Mouse (Mus musculus): Measurements from ENCODE around the gene Ptcd2. TPM values are rescaled to one million over a fixed set of nuclear protein-coding genes. Genes with fewer than 3 reads are reported as not detected.

Gene Ptcd2
- polyA plus RNA-seq, 1 experiment from 2014 or later = 65.1 TPM

- no peak for ATAC-seq (replicated peaks; ENCODE audit: insufficient number of reproducible peaks, low FRiP score, low TSS enrichment, low read depth)
Measured at GRCm38 (mm10) chr13:99382373-99382772, 37.9 kb upstream of the Ptcd2 start.

GRCm38 (mm10) chr13:99378223-99378622, 33.7 kb upstream of the Ptcd2 start:
- DNase-seq (ENCODE audit: low spot score) = no peak
- 97% methylated on average over 1 of the region's 1 CpGs for WGBS
- H3K9me3 ChIP-seq (replicated peaks; ENCODE audit: control insufficient read depth, low read length) = no peaks in the 10 kb centered on the region
- no peaks in the 10 kb centered on the region for H3K36me3 ChIP-seq (replicated peaks; ENCODE audit: control insufficient read depth, insufficient read depth, low read depth, low read length)
- H3K9ac ChIP-seq (replicated peaks; ENCODE audit: low read length) = no peak overlapping the region
- no peak overlapping the region for H3K4me3 ChIP-seq (ENCODE audit: low read depth, low read length)
- no peaks in the 10 kb centered on the region for H3K4me1 ChIP-seq (ENCODE audit: control insufficient read depth, insufficient read depth, low read length)
- no peaks in the 10 kb centered on the region for H3K27me3 ChIP-seq (ENCODE audit: control insufficient read depth, insufficient read depth, low read length)
- no peak overlapping the region for H3K27ac ChIP-seq (replicated peaks; ENCODE audit: low read depth, low read length)
- ATAC-seq (replicated peaks; ENCODE audit: insufficient number of reproducible peaks, low FRiP score, low TSS enrichment, low read depth) = no peak
- H3K4me2 ChIP-seq (ENCODE audit: low read depth, low read length) = no peak overlapping the region

More at GRCm38 (mm10) chr13:99382373-99382772, 37.9 kb upstream of the Ptcd2 start:
- Histone ChIP-seq H3K9me3 (replicated peaks; ENCODE audit: control insufficient read depth, low read length) (no peaks in the 10 kb centered on the region), H3K4me3 (ENCODE audit: low read depth, low read length) (no peak overlapping the region), H3K9ac (replicated peaks; ENCODE audit: low read length) (no peak overlapping the region), H3K4me1 (ENCODE audit: control insufficient read depth, insufficient read depth, low read length) (no peaks in the 10 kb centered on the region), H3K27me3 (ENCODE audit: control insufficient read depth, insufficient read depth, low read length) (no peaks in the 10 kb centered on the region), H3K36me3 (replicated peaks; ENCODE audit: control insufficient read depth, insufficient read depth, low read depth, low read length) (no peaks in the 10 kb centered on the region), H3K27ac (replicated peaks; ENCODE audit: low read depth, low read length) (no peak overlapping the region), H3K4me2 (ENCODE audit: low read depth, low read length) (no peak overlapping the region)
- whole genome bisulfite sequencing = 59% methylated on average over 6 of the region's 6 CpGs
- no peak for DNase-seq (ENCODE audit: low spot score)

GRCm38 (mm10) chr13:99377055-99377454, 32.5 kb upstream of the Ptcd2 start:
- Histone ChIP-seq H3K4me3 (ENCODE audit: low read depth, low read length) (no peak overlapping the region), H3K4me2 (ENCODE audit: low read depth, low read length) (no peak overlapping the region), H3K9me3 (replicated peaks; ENCODE audit: control insufficient read depth, low read length) (no peaks in the 10 kb centered on the region), H3K9ac (replicated peaks; ENCODE audit: low read length) (no peak overlapping the region), H3K36me3 (replicated peaks; ENCODE audit: control insufficient read depth, insufficient read depth, low read depth, low read length) (no peaks in the 10 kb centered on the region), H3K4me1 (ENCODE audit: control insufficient read depth, insufficient read depth, low read length) (no peaks in the 10 kb centered on the region), H3K27ac (replicated peaks; ENCODE audit: low read depth, low read length) (no peak overlapping the region), H3K27me3 (ENCODE audit: control insufficient read depth, insufficient read depth, low read length) (no peaks in the 10 kb centered on the region)
- DNase-seq (ENCODE audit: low spot score) = no peak
- 93% methylated on average over 6 of the region's 6 CpGs for WGBS
- ATAC-seq (replicated peaks; ENCODE audit: insufficient number of reproducible peaks, low FRiP score, low TSS enrichment, low read depth) = no peak

GRCm38 (mm10) chr13:99375550-99375949, 31.0 kb upstream of the Ptcd2 start:
- ATAC-seq (replicated peaks; ENCODE audit: insufficient number of reproducible peaks, low FRiP score, low TSS enrichment, low read depth) (no peak), DNase-seq (ENCODE audit: low spot score) (peak; percentile 93)
- H3K4me2 ChIP-seq (ENCODE audit: low read depth, low read length) = no peak overlapping the region
- H3K9me3 ChIP-seq (replicated peaks; ENCODE audit: control insufficient read depth, low read length) = no peaks in the 10 kb centered on the region
- H3K27ac ChIP-seq (replicated peaks; ENCODE audit: low read depth, low read length) = no peak overlapping the region
- no peaks in the 10 kb centered on the region for H3K4me1 ChIP-seq (ENCODE audit: control insufficient read depth, insufficient read depth, low read length)
- H3K9ac ChIP-seq (replicated peaks; ENCODE audit: low read length) = no peak overlapping the region
- H3K4me3 ChIP-seq (ENCODE audit: low read depth, low read length) = no peak overlapping the region
- WGBS = 44% methylated on average over 6 of the region's 6 CpGs
- H3K27me3 ChIP-seq (ENCODE audit: control insufficient read depth, insufficient read depth, low read length) = no peaks in the 10 kb centered on the region
- H3K36me3 ChIP-seq (replicated peaks; ENCODE audit: control insufficient read depth, insufficient read depth, low read depth, low read length) = no peaks in the 10 kb centered on the region

- H3K4me1 ChIP-seq (ENCODE audit: control insufficient read depth, insufficient read depth, low read length) = no peaks in the 10 kb centered on the region
- no peak overlapping the region for H3K4me2 ChIP-seq (ENCODE audit: low read depth, low read length)
- no peak overlapping the region for H3K4me3 ChIP-seq (ENCODE audit: low read depth, low read length)
- peak; percentile 49 for DNase-seq (ENCODE audit: low spot score)
- WGBS = 30% methylated on average over 4 of the region's 4 CpGs
- ATAC-seq (replicated peaks; ENCODE audit: insufficient number of reproducible peaks, low FRiP score, low TSS enrichment, low read depth) = no peak
- H3K36me3 ChIP-seq (replicated peaks; ENCODE audit: control insufficient read depth, insufficient read depth, low read depth, low read length) = no peaks in the 10 kb centered on the region
- no peak overlapping the region for H3K9ac ChIP-seq (replicated peaks; ENCODE audit: low read length)
- H3K9me3 ChIP-seq (replicated peaks; ENCODE audit: control insufficient read depth, low read length) = no peaks in the 10 kb centered on the region
- H3K27ac ChIP-seq (replicated peaks; ENCODE audit: low read depth, low read length) = no peak overlapping the region
- H3K27me3 ChIP-seq (ENCODE audit: control insufficient read depth, insufficient read depth, low read length) = no peaks in the 10 kb centered on the region
Measured at GRCm38 (mm10) chr13:99374191-99374590, 29.7 kb upstream of the Ptcd2 start.

GRCm38 (mm10) chr13:99373684-99374083, 29.2 kb upstream of the Ptcd2 start:
- H3K4me1 ChIP-seq (ENCODE audit: control insufficient read depth, insufficient read depth, low read length) = no peaks in the 10 kb centered on the region

GRCm38 (mm10) chr13:99371285-99371684, 26.8 kb upstream of the Ptcd2 start:
- no peak overlapping the region for H3K4me3 ChIP-seq (ENCODE audit: low read depth, low read length)
- WGBS = 94% methylated on average over 5 of the region's 5 CpGs
- H3K27me3 ChIP-seq (ENCODE audit: control insufficient read depth, insufficient read depth, low read length) = no peaks in the 10 kb centered on the region
- no peaks in the 10 kb centered on the region; the same call in 1 of the 2 replicates for H3K36me3 ChIP-seq (replicated peaks; ENCODE audit: control insufficient read depth, insufficient read depth, low read depth, low read length)
- no peaks in the 10 kb centered on the region for H3K4me1 ChIP-seq (ENCODE audit: control insufficient read depth, insufficient read depth, low read length)
- no peaks in the 10 kb centered on the region for H3K9me3 ChIP-seq (replicated peaks; ENCODE audit: control insufficient read depth, low read length)
- no peak overlapping the region for H3K4me2 ChIP-seq (ENCODE audit: low read depth, low read length)
- H3K9ac ChIP-seq (replicated peaks; ENCODE audit: low read length) = no peak overlapping the region
- no peak overlapping the region for H3K27ac ChIP-seq (replicated peaks; ENCODE audit: low read depth, low read length)
- DNase-seq (ENCODE audit: low spot score) (no peak), ATAC-seq (replicated peaks; ENCODE audit: insufficient number of reproducible peaks, low FRiP score, low TSS enrichment, low read depth) (no peak)

More at GRCm38 (mm10) chr13:99373684-99374083, 29.2 kb upstream of the Ptcd2 start:
- WGBS = 80% methylated on average over 7 of the region's 7 CpGs
- Histone ChIP-seq H3K27ac (replicated peaks; ENCODE audit: low read depth, low read length) (no peak overlapping the region), H3K9me3 (replicated peaks; ENCODE audit: control insufficient read depth, low read length) (no peaks in the 10 kb centered on the region), H3K36me3 (replicated peaks; ENCODE audit: control insufficient read depth, insufficient read depth, low read depth, low read length) (no peaks in the 10 kb centered on the region), H3K4me3 (ENCODE audit: low read depth, low read length) (no peak overlapping the region), H3K9ac (replicated peaks; ENCODE audit: low read length) (no peak overlapping the region), H3K4me2 (ENCODE audit: low read depth, low read length) (no peak overlapping the region), H3K27me3 (ENCODE audit: control insufficient read depth, insufficient read depth, low read length) (no peaks in the 10 kb centered on the region)
- no peak for ATAC-seq (replicated peaks; ENCODE audit: insufficient number of reproducible peaks, low FRiP score, low TSS enrichment, low read depth)
- no peak for DNase-seq (ENCODE audit: low spot score)

GRCm38 (mm10) chr13:99369103-99369502, 24.6 kb upstream of the Ptcd2 start:
- no peaks in the 10 kb centered on the region for H3K4me1 ChIP-seq (ENCODE audit: control insufficient read depth, insufficient read depth, low read length)
- DNase-seq (ENCODE audit: low spot score) (no peak), ATAC-seq (replicated peaks; ENCODE audit: insufficient number of reproducible peaks, low FRiP score, low TSS enrichment, low read depth) (no peak)
- no peak overlapping the region for H3K9ac ChIP-seq (replicated peaks; ENCODE audit: low read length)
- no peak overlapping the region for H3K27ac ChIP-seq (replicated peaks; ENCODE audit: low read depth, low read length)
- H3K36me3 ChIP-seq (replicated peaks; ENCODE audit: control insufficient read depth, insufficient read depth, low read depth, low read length) = no peaks in the 10 kb centered on the region; the same call in 1 of the 2 replicates
- H3K27me3 ChIP-seq (ENCODE audit: control insufficient read depth, insufficient read depth, low read length) = no peaks in the 10 kb centered on the region
- 79% methylated on average over 12 of the region's 12 CpGs for WGBS
- no peak overlapping the region for H3K4me2 ChIP-seq (ENCODE audit: low read depth, low read length)
- H3K4me3 ChIP-seq (ENCODE audit: low read depth, low read length) = no peak overlapping the region
- no peaks in the 10 kb centered on the region for H3K9me3 ChIP-seq (replicated peaks; ENCODE audit: control insufficient read depth, low read length)
